Mouse (Mus musculus) thymus, postnatal 10 days (tissue): ENCODE results near the gene Gal3st1.

Experiments
- DNase-seq, 2 experiments: peaks; one replicate each; pipeline ENCODE4 v3.0.0; 2021; ENCODE audit warnings: low spot score in 2 of 2

Gene Gal3st1

GRCm38 (mm10) chr11:4031961-4032360, 48.5 kb downstream of the Gal3st1 start:
- no peak for DNase-seq

GRCm38 (mm10) chr11:4033471-4033870, 50.0 kb downstream of the Gal3st1 start:
- DNase-seq: no peak

GRCm38 (mm10) chr11:4034169-4034568, 50.7 kb downstream of the Gal3st1 start:
- DNase-seq: no peak

GRCm38 (mm10) chr11:4035116-4035892, 51.9 kb downstream of the Gal3st1 start:
- DNase-seq: no peak

GRCm38 (mm10) chr11:4035916-4036315, 52.5 kb downstream of the Gal3st1 start:
- DNase-seq: no peak

GRCm38 (mm10) chr11:4036365-4037084, 53.1 kb downstream of the Gal3st1 start:
- DNase-seq: no peak

- no peak for DNase-seq
Observed at GRCm38 (mm10) chr11:4039951-4040350, 56.5 kb downstream of the Gal3st1 start.

GRCm38 (mm10) chr11:4041123-4041625, 57.7 kb downstream of the Gal3st1 start:
- no peak for DNase-seq

GRCm38 (mm10) chr11:4043081-4043480, 59.6 kb downstream of the Gal3st1 start:
- DNase-seq: no peak

- no peak for DNase-seq
Observed at GRCm38 (mm10) chr11:4046526-4046925, 63.1 kb downstream of the Gal3st1 start.

- DNase-seq: no peak
Observed at GRCm38 (mm10) chr11:4047766-4048165, 64.3 kb downstream of the Gal3st1 start.

- DNase-seq: no peak
Observed at GRCm38 (mm10) chr11:4048438-4048837, 65.0 kb downstream of the Gal3st1 start.
